Mouse (Mus musculus) lung, embryonic 14.5 days (tissue): ENCODE data around the gene Myo7a. TPM values are rescaled to one million over a fixed set of nuclear protein-coding genes. Genes with fewer than 3 reads are reported as not detected.

Experiments
- ATAC-seq: fragments of 200-750 bp; cut with Nextera tagmentation; 2 replicates; pipeline ENCODE4 v1.8.0; 2017; ENCODE audit warnings: mild to moderate bottlenecking, moderate TSS enrichment, moderate library complexity; ENCODE audit not compliant: insufficient read depth
- DNase-seq: peaks from one replicate; pipeline ENCODE4 v3.0.0-alpha.2; 2015
- H3K27ac ChIP-seq: fragments of 300-500 bp; sonication (generic); 2 replicates; pipeline ENCODE4 v1.5.1; 2014; ENCODE audit warnings: low read depth, mild to moderate bottlenecking, moderate library complexity
- H3K27me3 ChIP-seq: fragments of 300-500 bp; sonication (generic); 2 replicates; pipeline ENCODE4 v1.6.1; 2014; ENCODE audit warnings: low read length, control low read depth; ENCODE audit not compliant: insufficient read depth
- H3K36me3 ChIP-seq: fragments of 300-500 bp; sonication (generic); 2 replicates; pipeline ENCODE4 v1.6.1; 2014; ENCODE audit warnings: control low read depth; ENCODE audit not compliant: insufficient read depth
- H3K4me1 ChIP-seq: fragments of 300-500 bp; sonication (generic); 2 replicates; pipeline ENCODE4 v1.6.1; 2014; ENCODE audit warnings: antibody characterized with exemption, control low read depth; ENCODE audit not compliant: insufficient read depth
- H3K4me2 ChIP-seq: fragments of 300-500 bp; sonication (generic); 2 replicates; pipeline ENCODE4 v1.6.1; 2014; ENCODE audit warnings: mild to moderate bottlenecking
- H3K4me3 ChIP-seq: fragments of 300-500 bp; sonication (generic); 2 replicates; pipeline ENCODE4 v1.5.1; 2014; ENCODE audit warnings: low read depth, low read length
- H3K9ac ChIP-seq: fragments of 300-500 bp; sonication (generic); 2 replicates; pipeline ENCODE4 v1.6.1; 2014
- H3K9me3 ChIP-seq: fragments of 300-500 bp; sonication (generic); 2 replicates; pipeline ENCODE4 v1.6.1; 2016; ENCODE audit warnings: low read depth, low read length, control low read depth
- CTCF ChIP-seq: IDR thresholded peaks from 2 replicates; pipeline ENCODE4 v1.5.1; 2016; ENCODE audit warnings: antibody characterized with exemption, low read depth
- WGBS: fragments of 180-500 bp; shearing (Covaris S2); extraction: QIAGEN DNeasy Blood & Tissue Kit; methylation state at CpG from one replicate; pipeline ENCODE4 v1.1.7; 2014; 5-methylcytosine and 5-hydroxymethylcytosine counted together
- polyA plus RNA-seq: library from polyadenylated mRNA; unstranded; fragments of >200 nt; fragmentation: Nextera tagmentation; extraction: Ambion mirVana; gene quantifications from 2 replicates; pipeline ENCODE4 v1.2.1, GENCODE M21; 2014

The Myo7a gene
- polyA plus RNA-seq, 1 experiment from 2014 or later, result 15.0 TPM

- Histone ChIP-seq H3K4me1 (peaks cover 3% of the 10 kb centered on the region; the same call in 1 of the 2 replicates), H3K27ac (no peak overlapping the region), H3K4me2 (no peak overlapping the region), H3K27me3 (no peaks in the 10 kb centered on the region), H3K4me3 (no peak overlapping the region), H3K36me3 (no peaks in the 10 kb centered on the region), H3K9ac (no peak overlapping the region), H3K9me3 (no peaks in the 10 kb centered on the region)
- ATAC-seq, result no peak
- peak; percentile 27 for TF ChIP-seq CTCF
- WGBS, result 41% methylated on average over 5 of the region's 5 CpGs
- no peak for DNase-seq
Measured at GRCm38 (mm10) chr7:98150525-98150924, 31.2 kb upstream of the Myo7a start.

GRCm38 (mm10) chr7:98149802-98150201 lies 30.5 kb upstream of the Myo7a start:
- DNase-seq, result no peak
- no peak for ATAC-seq

GRCm38 (mm10) chr7:98148721-98149407 lies 29.5 kb upstream of the Myo7a start:
- WGBS, result 67% methylated on average over 10 of the region's 10 CpGs
- DNase-seq (no peak), ATAC-seq (no peak)
- H3K36me3 ChIP-seq, result no peaks in the 10 kb centered on the region
- H3K27me3 ChIP-seq, result no peaks in the 10 kb centered on the region
- H3K9me3 ChIP-seq, result no peaks in the 10 kb centered on the region
- H3K9ac ChIP-seq, result no peak overlapping the region
- no peak overlapping the region for H3K27ac ChIP-seq
- no peak overlapping the region for H3K4me2 ChIP-seq
- H3K4me3 ChIP-seq, result no peak overlapping the region
- no peak for TF ChIP-seq CTCF
- H3K4me1 ChIP-seq, result peaks cover 3% of the 10 kb centered on the region; the same call in 1 of the 2 replicates

More at GRCm38 (mm10) chr7:98149802-98150201, 30.5 kb upstream of the Myo7a start:
- TF ChIP-seq CTCF, result no peak
- no peaks in the 10 kb centered on the region for H3K36me3 ChIP-seq
- 33% methylated on average over 3 of the region's 3 CpGs for WGBS
- H3K4me3 ChIP-seq, result no peak overlapping the region
- no peaks in the 10 kb centered on the region for H3K27me3 ChIP-seq
- H3K4me1 ChIP-seq, result peaks cover 3% of the 10 kb centered on the region; the same call in 1 of the 2 replicates
- H3K9ac ChIP-seq, result no peak overlapping the region
- no peak overlapping the region for H3K4me2 ChIP-seq
- no peaks in the 10 kb centered on the region for H3K9me3 ChIP-seq
- no peak overlapping the region for H3K27ac ChIP-seq

- ATAC-seq (no peak), DNase-seq (no peak)
- Histone ChIP-seq H3K27ac (no peak overlapping the region), H3K4me3 (no peak overlapping the region), H3K36me3 (no peaks in the 10 kb centered on the region), H3K4me1 (peaks cover 3% of the 10 kb centered on the region; the same call in 1 of the 2 replicates), H3K27me3 (no peaks in the 10 kb centered on the region), H3K4me2 (no peak overlapping the region), H3K9ac (no peak overlapping the region), H3K9me3 (no peaks in the 10 kb centered on the region)
- whole genome bisulfite sequencing, result 67% methylated on average over 8 of the region's 8 CpGs
- TF ChIP-seq CTCF, result no peak
Measured at GRCm38 (mm10) chr7:98147766-98148165, 28.4 kb upstream of the Myo7a start.

- TF ChIP-seq CTCF, result no peak
- ATAC-seq (no peak), DNase-seq (no peak)
- Histone ChIP-seq H3K36me3 (no peaks in the 10 kb centered on the region), H3K9me3 (no peaks in the 10 kb centered on the region), H3K27me3 (no peaks in the 10 kb centered on the region), H3K9ac (no peak overlapping the region), H3K4me3 (no peak overlapping the region), H3K27ac (no peak overlapping the region), H3K4me2 (no peak overlapping the region), H3K4me1 (peaks cover 3% of the 10 kb centered on the region; the same call in 1 of the 2 replicates)
- 65% methylated on average over 8 of the region's 8 CpGs for WGBS
Measured at GRCm38 (mm10) chr7:98146447-98146845, 27.1 kb upstream of the Myo7a start.

GRCm38 (mm10) chr7:98145842-98146446 lies 26.6 kb upstream of the Myo7a start:
- Histone ChIP-seq H3K36me3 (no peaks in the 10 kb centered on the region), H3K4me3 (no peak overlapping the region), H3K9me3 (no peaks in the 10 kb centered on the region), H3K27ac (no peak overlapping the region), H3K4me1 (peaks cover 3% of the 10 kb centered on the region; the same call in 1 of the 2 replicates), H3K4me2 (no peak overlapping the region), H3K27me3 (no peaks in the 10 kb centered on the region), H3K9ac (no peak overlapping the region)
- DNase-seq (no peak), ATAC-seq (no peak)
- 69% methylated on average over 11 of the region's 12 CpGs for WGBS
- no peak for TF ChIP-seq CTCF

- Histone ChIP-seq H3K9ac (no peak within 1 kb of the TSS), H3K4me2 (no peak within 1 kb of the TSS), H3K27me3 (no peaks in the 10 kb centered on the region), H3K36me3 (no peaks in the 10 kb centered on the region), H3K9me3 (no peaks in the 10 kb centered on the region), H3K27ac (no peak within 1 kb of the TSS), H3K4me1 (peaks cover 3% of the 10 kb centered on the region; the same call in 1 of the 2 replicates), H3K4me3 (no peak within 1 kb of the TSS)
- no peak for TF ChIP-seq CTCF
- DNase-seq (no peak), ATAC-seq (no peak)
- WGBS, result 89% methylated on average over 5 of the region's 5 CpGs
Measured at GRCm38 (mm10) chr7:98145402-98145801, 26.1 kb upstream of the Myo7a start, which contains the start of gene Omp. Gene Omp (minus strand): TSS chr7:98145502.
